Comparison of ENCODE assay signal across 22 mouse cellular contexts in the genomic region with DNA sequence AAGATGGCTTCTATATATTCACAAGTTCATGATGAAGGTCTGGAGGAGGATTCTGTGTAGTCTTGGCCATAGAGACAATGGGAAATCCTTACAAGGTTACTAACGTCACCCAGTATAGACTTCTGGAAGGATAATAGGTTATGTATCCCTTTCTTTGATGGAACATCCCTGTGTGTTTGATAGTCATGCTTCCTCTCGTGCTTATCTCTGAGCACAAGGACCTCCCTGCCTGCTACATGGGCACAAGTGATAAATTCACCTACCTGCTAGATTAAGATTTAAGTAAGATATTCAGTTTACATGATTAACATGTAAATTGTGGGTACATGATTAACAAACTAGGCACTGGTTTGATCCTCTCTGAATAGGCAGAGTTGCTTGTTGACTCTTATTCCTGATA.
"Had no signal": no experiment of that assay in that cellular context is flagged by ENCODE, and none has a peak within 500 bp of the region (broad histone marks: within the 10 kb centered on the region; RNA-seq: fewer than 3 reads in every experiment).

No protein-coding gene starts in this region.

- H3K9ac ChIP-seq: heart, embryonic 12.5 days; hindbrain, embryonic 13.5 days; hindbrain, embryonic 15.5 days; intestine, embryonic 15.5 days; limb, embryonic 12.5 days; liver, embryonic 12.5 days; liver, embryonic 15.5 days had no signal

- DNase-seq: gastrocnemius, adult 2 months; gastrocnemius, postnatal 10 days; gastrocnemius, postnatal 25 days; heart, adult 2 months; heart, postnatal 10 days; heart, postnatal 36 days; kidney, adult 18-20 months; kidney, adult 8-10 months; kidney, postnatal 10 days; kidney, postnatal 25 days; kidney, postnatal 4 days had no signal

- ATAC-seq: inflammation-experienced regulatory T-cells, adult 6 months; intestine, embryonic 15.5 days; intestine, postnatal 0 days; liver, embryonic 12.5 days had no signal

- H3K4me1 ChIP-seq: hindbrain, embryonic 13.5 days; hindbrain, embryonic 15.5 days; intestine, embryonic 15.5 days; limb, embryonic 10.5 days; limb, embryonic 12.5 days; liver, embryonic 12.5 days; liver, embryonic 15.5 days had no signal

- H3K27ac ChIP-seq: gastrocnemius, adult 2 months; heart, adult 2 months; hindbrain, embryonic 13.5 days; hindbrain, embryonic 15.5 days; intestine, embryonic 15.5 days; left cerebral cortex, adult 2 months; limb, embryonic 10.5 days; limb, embryonic 12.5 days; liver, embryonic 12.5 days; liver, embryonic 15.5 days had no signal

- H3K4me2 ChIP-seq: heart, embryonic 12.5 days; hindbrain, embryonic 13.5 days; hindbrain, embryonic 15.5 days; intestine, embryonic 15.5 days; limb, embryonic 12.5 days; liver, embryonic 12.5 days; liver, embryonic 15.5 days had no signal

- H3K4me3 ChIP-seq: gastrocnemius, adult 2 months; heart, adult 2 months; heart, embryonic 12.5 days; hindbrain, embryonic 13.5 days; hindbrain, embryonic 15.5 days; intestine, embryonic 15.5 days; left cerebral cortex, adult 2 months; limb, embryonic 10.5 days; limb, embryonic 12.5 days; liver, embryonic 12.5 days; liver, embryonic 15.5 days had no signal

- H3K36me3 ChIP-seq: hindbrain, embryonic 13.5 days; hindbrain, embryonic 15.5 days; intestine, embryonic 15.5 days; liver, embryonic 15.5 days had no signal

- H3K9me3 ChIP-seq: hindbrain, embryonic 13.5 days; hindbrain, embryonic 15.5 days; intestine, embryonic 15.5 days; limb, embryonic 10.5 days; limb, embryonic 12.5 days; liver, embryonic 12.5 days; liver, embryonic 15.5 days had no signal

- H3K27me3 ChIP-seq: heart, embryonic 12.5 days; hindbrain, embryonic 13.5 days; hindbrain, embryonic 15.5 days; intestine, embryonic 15.5 days; limb, embryonic 12.5 days; liver, embryonic 12.5 days; liver, embryonic 15.5 days had no signal
